Mouse (Mus musculus): ENCODE results near the gene Dusp5.

- TF ChIP-seq CTCF (IDR thresholded peaks at IDR 0.05; ENCODE audit: control insufficient read depth, insufficient read depth, insufficient read length): no peak
- no peak for TF ChIP-seq CEBPB (IDR thresholded peaks at IDR 0.05; ENCODE audit: low read depth)
- no peak for TF ChIP-seq MYOG (IDR thresholded peaks at IDR 0.05; ENCODE audit: control insufficient read depth, extremely low read depth, insufficient read length)
Observed at GRCm38 (mm10) chr19:53564174-53564573, 35.3 kb downstream of the Dusp5 start.
